Mouse (Mus musculus) hindbrain, embryonic 16.5 days (tissue): ENCODE results near the gene Sprr2a2. TPM values are rescaled to one million over a fixed set of nuclear protein-coding genes. Genes with fewer than 3 reads are reported as not detected.
"Not testable (repeated sequence)": the region's sequence is repeated elsewhere in the genome, so short reads cannot be mapped to it uniquely, and the experiment has no call there.

Experiments
- ATAC-seq: fragments of 200-750 bp; cut with Nextera tagmentation; 2 replicates; pipeline ENCODE4 v1.8.0; 2017; ENCODE audit warnings: moderate TSS enrichment, moderate library complexity
- H3K27ac ChIP-seq: fragments of 300-500 bp; sonication (generic); 2 replicates; pipeline ENCODE4 v1.5.1; 2014; ENCODE audit warnings: low read depth, mild to moderate bottlenecking, control low read depth, low read length, moderate library complexity
- H3K27me3 ChIP-seq: fragments of 300-500 bp; sonication (generic); replicated peaks from 2 replicates; pipeline ENCODE4 v1.6.1; 2014; ENCODE audit warnings: low read length; ENCODE audit not compliant: control insufficient read depth, insufficient read depth
- H3K36me3 ChIP-seq: fragments of 300-500 bp; sonication (generic); 2 replicates; pipeline ENCODE4 v1.6.1; 2014; ENCODE audit warnings: mild to moderate bottlenecking, low read length, moderate library complexity, mixed read lengths; ENCODE audit not compliant: control insufficient read depth, insufficient read depth
- H3K4me1 ChIP-seq: fragments of 300-500 bp; sonication (generic); 2 replicates; pipeline ENCODE4 v1.6.1; 2014; ENCODE audit warnings: low read depth, low read length; ENCODE audit not compliant: control insufficient read depth, insufficient read depth
- H3K4me2 ChIP-seq: fragments of 300-500 bp; sonication (generic); 2 replicates; pipeline ENCODE4 v1.6.1; 2014; ENCODE audit warnings: mild to moderate bottlenecking, low read length, control low read depth, moderate library complexity
- H3K4me3 ChIP-seq: fragments of 300-500 bp; sonication (generic); 2 replicates; pipeline ENCODE4 v1.5.1; 2014; ENCODE audit warnings: mild to moderate bottlenecking, low read length, control low read depth, moderate library complexity
- H3K9ac ChIP-seq: fragments of 300-500 bp; sonication (generic); 2 replicates; pipeline ENCODE4 v1.6.1; 2014; ENCODE audit warnings: low read depth, mild to moderate bottlenecking, control low read depth, low read length, moderate library complexity
- H3K9me3 ChIP-seq: fragments of 300-500 bp; sonication (generic); 2 replicates; pipeline ENCODE4 v1.6.1; 2014; ENCODE audit warnings: mild to moderate bottlenecking, low read length, moderate library complexity; ENCODE audit not compliant: control insufficient read depth
- WGBS: fragments of 180-500 bp; shearing (Covaris S2); extraction: QIAGEN DNeasy Blood & Tissue Kit; methylation state at CpG from one replicate; pipeline ENCODE4 v1.1.7; 2014; 5-methylcytosine and 5-hydroxymethylcytosine counted together
- polyA plus RNA-seq: library from polyadenylated mRNA; unstranded; fragments of >200 nt; fragmentation: Nextera tagmentation; extraction: Ambion mirVana; gene quantifications from 2 replicates; pipeline ENCODE4 v1.2.1, GENCODE M21; 2015

Gene Sprr2a2
- polyA plus RNA-seq, 1 experiment from 2014 or later, result 0.23 TPM

GRCm38 (mm10) chr3:92227410-92227809 is 11.7 kb downstream of the Sprr2a2 start:
- H3K4me1 ChIP-seq, H3K4me3 ChIP-seq, H3K4me2 ChIP-seq, H3K27ac ChIP-seq, H3K9me3 ChIP-seq, ATAC-seq, H3K36me3 ChIP-seq, H3K27me3 ChIP-seq, H3K9ac ChIP-seq: not testable (repeated sequence)
- WGBS, result 57% methylated on average over 3 of the region's 3 CpGs

- H3K9me3 ChIP-seq, H3K4me1 ChIP-seq, H3K9ac ChIP-seq, H3K4me3 ChIP-seq, H3K4me2 ChIP-seq, H3K27me3 ChIP-seq, H3K36me3 ChIP-seq, H3K27ac ChIP-seq: not testable (repeated sequence)
- no CpG with 5 or more reads among the region's 5 CpGs for WGBS
- 0 out of 2 replicates have a peak, but pooled peaks have one; percentile 21 for ATAC-seq
Observed at GRCm38 (mm10) chr3:92236463-92237189, 20.9 kb downstream of the Sprr2a2 start.

- H3K9me3 ChIP-seq, H3K27ac ChIP-seq, H3K4me2 ChIP-seq, H3K4me3 ChIP-seq, H3K4me1 ChIP-seq, H3K36me3 ChIP-seq, ATAC-seq, H3K9ac ChIP-seq, H3K27me3 ChIP-seq: not testable (repeated sequence)
Observed at GRCm38 (mm10) chr3:92238736-92239135, 23.0 kb downstream of the Sprr2a2 start.

- not testable (repeated sequence) for H3K9me3 ChIP-seq, H3K36me3 ChIP-seq, H3K9ac ChIP-seq, H3K27me3 ChIP-seq, ATAC-seq, H3K4me2 ChIP-seq, H3K4me3 ChIP-seq, H3K27ac ChIP-seq, H3K4me1 ChIP-seq
- WGBS, result no CpG with 5 or more reads among the region's 1 CpGs
Observed at GRCm38 (mm10) chr3:92239197-92239596, 23.5 kb downstream of the Sprr2a2 start.

- ATAC-seq, result peak; percentile 71
- H3K4me3 ChIP-seq, H3K4me1 ChIP-seq, H3K27ac ChIP-seq, H3K9me3 ChIP-seq, H3K36me3 ChIP-seq, H3K27me3 ChIP-seq, H3K4me2 ChIP-seq, H3K9ac ChIP-seq: not testable (repeated sequence)
Observed at GRCm38 (mm10) chr3:92244833-92245232, 29.1 kb downstream of the Sprr2a2 start.

- not testable (repeated sequence) for H3K9me3 ChIP-seq, ATAC-seq
- WGBS, result no CpG with 5 or more reads among the region's 10 CpGs
Observed at GRCm38 (mm10) chr3:92246245-92246644, 30.5 kb downstream of the Sprr2a2 start.

GRCm38 (mm10) chr3:92248494-92248893 is 32.8 kb downstream of the Sprr2a2 start:
- not testable (repeated sequence) for H3K9ac ChIP-seq, H3K27me3 ChIP-seq, H3K4me3 ChIP-seq, H3K27ac ChIP-seq, ATAC-seq, H3K36me3 ChIP-seq, H3K9me3 ChIP-seq, H3K4me2 ChIP-seq, H3K4me1 ChIP-seq

More at GRCm38 (mm10) chr3:92246245-92246644, 30.5 kb downstream of the Sprr2a2 start:
- not testable (repeated sequence) for H3K36me3 ChIP-seq, H3K27me3 ChIP-seq, H3K9ac ChIP-seq, H3K27ac ChIP-seq, H3K4me2 ChIP-seq, H3K4me1 ChIP-seq, H3K4me3 ChIP-seq

GRCm38 (mm10) chr3:92250450-92250849 is 34.7 kb downstream of the Sprr2a2 start:
- H3K9me3 ChIP-seq, H3K4me2 ChIP-seq, H3K4me1 ChIP-seq, H3K36me3 ChIP-seq, H3K27me3 ChIP-seq, H3K9ac ChIP-seq, ATAC-seq, H3K27ac ChIP-seq, H3K4me3 ChIP-seq: not testable (repeated sequence)
- WGBS, result 97% methylated on average over 1 of the region's 2 CpGs

GRCm38 (mm10) chr3:92253860-92254259 is 38.1 kb downstream of the Sprr2a2 start:
- ATAC-seq, result peak; percentile 66
- H3K27me3 ChIP-seq, H3K4me2 ChIP-seq, H3K9ac ChIP-seq, H3K4me3 ChIP-seq, H3K36me3 ChIP-seq, H3K9me3 ChIP-seq, H3K4me1 ChIP-seq, H3K27ac ChIP-seq: not testable (repeated sequence)
- WGBS, result no CpG with 5 or more reads among the region's 8 CpGs

- not testable (repeated sequence) for H3K27me3 ChIP-seq, H3K4me2 ChIP-seq, H3K9me3 ChIP-seq, H3K36me3 ChIP-seq, H3K4me1 ChIP-seq, H3K4me3 ChIP-seq, H3K9ac ChIP-seq, H3K27ac ChIP-seq
- ATAC-seq, result peak; percentile 46; the same call in 1 of the 2 replicates
Observed at GRCm38 (mm10) chr3:92258526-92258925, 42.8 kb downstream of the Sprr2a2 start.
